Mouse (Mus musculus) gastrocnemius, postnatal 4 days (tissue): ENCODE results near the gene Zfp638. TPM values are rescaled to one million over a fixed set of nuclear protein-coding genes. Genes with fewer than 3 reads are reported as not detected.
A peak's percentile ranks its signal among the peaks of the same experiment; 100 is the strongest.
"Not testable (repeated sequence)": the region's sequence is repeated elsewhere in the genome, so short reads cannot be mapped to it uniquely, and the experiment has no call there.

Experiments used
- DNase-seq, 2 experiments: peaks; one replicate each; pipeline ENCODE4 v3.0.0; 2021 to 2022; ENCODE audit warnings: low spot score in 2 of 2, mixed read lengths in 2 of 2
- long read RNA-seq, 2 experiments: library from polyadenylated mRNA; stranded (forward); transcript quantifications; one replicate each; pipeline ENCODE4 v2.0.0; 2021
- total RNA-seq, 2 experiments: library from RNA; stranded (reverse); gene quantifications; 2 replicates each; pipeline ENCODE4 v1.2.3; 2021

Gene Zfp638
- 10 to 100 TPM; 61.7 to 82.4 TPM for total RNA-seq
- long read RNA-seq, experiment 1, partial matches to known transcripts: 2 of 16 reads
- long read RNA-seq, experiment 1, other reads (novel, unspliced or antisense): 13 of 16 reads
- long read RNA-seq, experiment 2, full-length matches to known transcripts: 5 of 16 reads
- long read RNA-seq, experiment 2, partial matches to known transcripts: 0 of 16 reads
- long read RNA-seq, experiment 2, other reads (novel, unspliced or antisense): 11 of 16 reads

GRCm38 (mm10) chr6:83866954-83867597, at the start of gene Zfp638:
Gene Zfp638 (plus strand): TSS chr6:83867109.
- DNase-seq: peak; percentile 78 to 90

- no peak for DNase-seq
Observed at GRCm38 (mm10) chr6:83818996-83819395, 47.9 kb upstream of the Zfp638 start.

GRCm38 (mm10) chr6:83820727-83821515, 46.0 kb upstream of the Zfp638 start:
- DNase-seq: no peak

- no peak for DNase-seq
Observed at GRCm38 (mm10) chr6:83821856-83822255, 45.1 kb upstream of the Zfp638 start.

DNA sequence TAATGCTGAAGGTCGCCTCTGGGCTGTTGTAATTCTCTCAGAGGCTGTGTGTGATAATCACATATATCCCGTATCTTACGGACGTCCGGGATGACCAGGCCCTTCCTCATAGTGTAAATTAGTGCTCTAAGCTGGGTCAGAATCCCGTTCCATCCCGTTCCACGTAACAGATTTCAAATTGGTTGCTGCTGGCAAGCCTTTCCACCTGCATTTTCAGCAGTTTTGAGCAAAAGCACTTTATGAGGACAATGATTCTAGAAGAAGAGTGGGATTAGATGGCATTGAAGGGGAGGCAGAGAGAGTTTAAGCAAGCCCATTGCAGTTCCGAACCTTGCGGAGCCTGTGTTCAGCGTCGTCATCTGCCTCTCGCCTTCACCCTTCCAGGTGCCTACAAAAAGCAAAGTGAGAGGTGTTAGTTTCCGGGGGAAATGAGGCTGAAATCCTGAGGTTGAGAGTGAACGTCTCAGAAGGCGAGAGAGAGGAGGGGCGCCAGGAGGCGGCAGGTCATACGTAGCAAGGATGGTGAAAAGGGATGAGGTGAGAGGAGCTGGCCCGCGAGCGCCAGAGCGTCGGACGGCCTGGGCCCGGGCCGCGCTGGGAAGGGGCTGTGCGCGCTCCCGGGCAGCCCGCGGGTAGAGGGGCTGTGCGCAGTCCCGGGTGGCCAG, 35.8 kb upstream of the Zfp638 start:
- no peak for DNase-seq

DNA sequence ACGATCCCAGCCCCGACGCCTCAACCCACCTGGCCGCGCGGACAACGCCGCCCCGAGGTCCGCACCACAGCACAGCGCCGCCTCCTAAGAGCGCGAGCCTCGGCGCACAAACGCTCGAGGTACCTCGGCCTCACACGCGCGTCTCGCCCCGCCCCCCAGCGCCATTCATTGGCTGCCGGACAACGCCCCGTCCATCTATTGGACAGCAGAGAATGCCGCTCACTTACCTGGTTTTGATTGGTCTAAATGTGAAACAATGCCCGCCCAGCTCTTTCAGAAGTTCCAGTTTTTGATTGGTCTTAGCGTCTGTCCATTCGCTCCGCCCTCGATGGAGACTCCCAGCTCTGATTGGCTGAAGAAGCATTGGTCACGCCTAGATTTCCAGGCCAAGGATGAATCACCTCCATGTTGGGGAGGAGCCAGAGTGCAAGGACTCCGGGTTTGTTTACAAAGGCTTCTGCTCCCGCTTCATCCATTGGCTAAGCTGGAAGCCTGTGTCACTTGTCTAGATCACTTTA, 35.2 kb upstream of the Zfp638 start, which contains the start of gene Paip2b:
Gene Paip2b, minus strand, starts transcription at position 136 of the 518 bp plus-strand sequence.
- peak; percentile 95 to 98 for DNase-seq

GRCm38 (mm10) chr6:83832393-83832792, 34.5 kb upstream of the Zfp638 start:
- not testable (repeated sequence) for DNase-seq

- no peak for DNase-seq
Observed at GRCm38 (mm10) chr6:83836826-83837225, 30.1 kb upstream of the Zfp638 start.

DNA sequence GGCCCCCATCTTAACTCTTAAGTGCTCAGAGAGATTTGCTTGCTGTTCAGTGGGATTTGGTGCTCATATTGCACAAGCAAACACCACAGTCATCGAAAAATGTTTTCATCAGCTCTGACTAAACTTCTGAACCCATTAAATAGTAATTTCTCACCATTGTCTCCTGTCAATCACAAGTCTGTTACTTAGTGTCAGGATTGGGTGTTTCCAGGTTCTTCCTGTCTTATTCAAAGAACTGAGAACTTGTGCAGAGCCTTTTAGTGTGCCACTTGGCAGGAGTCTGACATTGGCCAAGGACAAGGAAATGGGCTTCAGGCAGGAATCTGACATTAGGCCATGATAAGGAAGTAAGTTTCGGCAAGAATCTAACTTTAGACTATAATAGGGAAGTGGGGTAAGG, 28.9 kb upstream of the Zfp638 start:
- DNase-seq: no peak

DNA sequence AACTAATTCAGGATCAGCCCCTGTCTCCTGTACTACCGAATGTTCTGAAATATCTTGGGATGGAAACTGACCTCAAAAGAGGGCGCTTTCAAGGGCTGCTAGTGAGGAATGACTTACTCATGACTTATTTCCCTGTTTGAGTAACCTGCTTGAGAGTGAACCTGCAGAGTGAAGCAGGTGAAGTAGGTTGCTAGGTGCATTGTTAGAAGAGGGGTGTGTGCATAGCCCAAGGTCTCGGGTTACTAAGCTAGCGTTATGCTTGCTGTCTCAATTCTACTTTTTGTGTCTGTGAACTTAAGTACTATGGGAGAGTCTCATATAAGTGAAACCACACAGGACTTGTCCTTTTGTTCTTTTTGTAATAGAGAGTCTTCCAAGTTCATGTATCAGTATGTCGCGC, 26.8 kb upstream of the Zfp638 start:
- DNase-seq: no peak

- DNase-seq: no peak
Observed at GRCm38 (mm10) chr6:83844913-83845312, 22.0 kb upstream of the Zfp638 start.

GRCm38 (mm10) chr6:83846141-83846540, 20.8 kb upstream of the Zfp638 start:
- DNase-seq: no peak

GRCm38 (mm10) chr6:83849446-83849845, 17.5 kb upstream of the Zfp638 start:
- no peak for DNase-seq

- no peak for DNase-seq
Observed at GRCm38 (mm10) chr6:83857476-83857875, 9.4 kb upstream of the Zfp638 start.

DNA sequence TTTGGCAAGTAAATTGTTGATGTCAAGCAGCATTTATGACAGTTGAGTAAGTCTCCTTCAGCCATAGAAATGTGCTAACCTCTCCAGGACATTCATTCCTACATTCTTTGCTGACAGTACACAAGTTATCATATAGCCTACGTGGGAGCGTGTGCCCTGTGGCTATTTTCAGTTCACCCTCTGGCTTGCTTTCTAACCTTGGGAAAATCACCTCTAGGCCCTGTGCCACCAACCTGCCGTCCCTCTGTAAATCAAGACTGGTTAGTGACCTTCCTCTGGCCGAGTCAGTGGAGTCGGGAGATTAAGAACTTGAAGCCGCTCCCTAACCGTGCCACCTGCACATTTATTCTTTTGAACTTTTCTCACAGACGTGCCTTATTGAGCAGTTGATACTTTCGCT, 6.9 kb upstream of the Zfp638 start:
- DNase-seq: no peak

- DNase-seq: no peak
Observed at GRCm38 (mm10) chr6:83863538-83863937, 3.4 kb upstream of the Zfp638 start.

DNA sequence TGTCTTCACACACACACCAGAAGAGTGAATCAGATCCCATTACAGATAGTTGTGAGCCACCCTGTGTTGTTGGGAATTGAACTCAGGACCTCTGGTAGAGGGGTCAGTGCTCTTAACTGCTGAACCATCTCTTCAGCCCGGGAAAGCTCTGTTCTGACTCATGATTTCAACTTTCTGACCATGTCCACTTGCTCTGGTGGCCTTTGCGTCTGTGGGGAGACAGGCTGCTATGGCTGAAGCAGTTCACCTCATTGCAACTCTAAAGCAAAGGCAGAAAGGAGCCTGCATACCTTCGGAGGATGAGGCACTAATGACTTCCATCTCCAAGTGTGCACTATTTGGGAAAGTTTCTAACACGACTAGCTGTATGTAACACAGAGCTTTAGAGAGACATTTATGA, 486 bp upstream of the Zfp638 start:
- DNase-seq: no peak

DNA sequence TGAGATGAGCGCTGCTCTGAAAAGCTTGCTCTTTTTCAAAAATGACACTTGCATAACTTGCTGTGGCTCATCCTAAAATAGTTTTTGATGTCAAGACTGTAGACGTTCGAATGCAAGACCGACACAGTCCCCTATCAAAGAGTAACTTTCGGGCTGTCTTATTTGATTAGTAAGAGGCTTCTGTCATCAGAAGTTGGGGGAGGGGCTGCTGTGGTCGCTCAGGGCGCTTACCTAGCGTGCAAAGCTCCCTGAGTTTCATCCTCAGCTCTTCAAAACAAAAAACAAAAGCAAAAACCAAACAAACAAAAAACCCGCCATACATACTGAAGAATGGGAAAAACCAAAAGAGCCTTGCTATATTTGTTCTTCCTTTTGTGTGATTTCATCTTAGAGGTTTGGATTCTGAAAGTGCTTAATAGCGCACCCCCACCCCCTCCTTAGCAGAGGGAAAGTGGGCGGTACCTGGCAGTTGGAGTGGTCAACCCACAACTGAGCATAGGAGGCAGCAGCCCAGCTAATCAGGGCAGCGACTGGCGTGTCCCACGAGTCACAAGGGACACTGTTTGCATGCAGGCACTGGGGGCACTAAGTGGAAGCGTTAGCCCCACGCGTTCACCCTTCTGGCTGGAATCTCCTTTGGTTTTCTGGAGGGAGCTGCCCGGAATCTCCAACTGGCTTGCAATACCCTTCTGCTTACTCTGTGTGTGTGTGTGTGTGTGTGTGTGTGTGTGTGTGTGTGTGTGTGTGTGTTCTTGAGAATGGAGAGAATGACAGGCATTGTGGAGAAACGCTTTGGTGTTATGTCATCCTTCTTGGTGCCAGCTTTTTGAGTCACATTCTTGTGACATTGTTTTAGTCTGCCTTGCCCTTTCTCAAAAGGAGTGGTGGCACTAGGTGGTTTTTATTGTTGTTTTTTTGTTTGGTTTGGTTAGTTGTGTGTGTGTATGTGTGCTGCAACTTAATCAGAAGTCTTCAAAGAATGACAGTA, 983 bp downstream of the Zfp638 start:
- peak; percentile 24 to 56 for DNase-seq

DNA sequence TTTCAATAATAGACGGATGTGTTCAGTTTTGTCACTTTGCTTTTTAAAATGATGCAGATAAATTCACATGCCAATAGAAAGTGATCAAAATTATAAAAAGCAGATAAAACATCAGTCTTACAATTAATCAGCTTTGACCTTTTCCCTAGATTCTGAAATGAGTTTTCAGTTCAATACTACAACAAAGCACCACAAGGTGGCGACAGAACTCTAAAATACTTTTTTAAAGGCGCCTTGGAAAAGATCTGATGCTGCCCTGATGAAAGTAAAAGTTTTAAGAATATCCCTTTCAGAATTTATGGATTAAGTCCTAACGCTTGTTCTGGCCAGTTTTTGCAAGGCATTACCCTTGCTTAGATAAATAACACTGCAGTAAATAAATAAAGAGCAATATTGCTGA, 12.9 kb downstream of the Zfp638 start:
- DNase-seq: peak in 1 of 2 experiments; percentile 42

- DNase-seq: no peak
Observed at GRCm38 (mm10) chr6:83886789-83887188, 19.9 kb downstream of the Zfp638 start.
